Mouse (Mus musculus): Measurements from ENCODE around the gene Ythdf1.

DNA sequence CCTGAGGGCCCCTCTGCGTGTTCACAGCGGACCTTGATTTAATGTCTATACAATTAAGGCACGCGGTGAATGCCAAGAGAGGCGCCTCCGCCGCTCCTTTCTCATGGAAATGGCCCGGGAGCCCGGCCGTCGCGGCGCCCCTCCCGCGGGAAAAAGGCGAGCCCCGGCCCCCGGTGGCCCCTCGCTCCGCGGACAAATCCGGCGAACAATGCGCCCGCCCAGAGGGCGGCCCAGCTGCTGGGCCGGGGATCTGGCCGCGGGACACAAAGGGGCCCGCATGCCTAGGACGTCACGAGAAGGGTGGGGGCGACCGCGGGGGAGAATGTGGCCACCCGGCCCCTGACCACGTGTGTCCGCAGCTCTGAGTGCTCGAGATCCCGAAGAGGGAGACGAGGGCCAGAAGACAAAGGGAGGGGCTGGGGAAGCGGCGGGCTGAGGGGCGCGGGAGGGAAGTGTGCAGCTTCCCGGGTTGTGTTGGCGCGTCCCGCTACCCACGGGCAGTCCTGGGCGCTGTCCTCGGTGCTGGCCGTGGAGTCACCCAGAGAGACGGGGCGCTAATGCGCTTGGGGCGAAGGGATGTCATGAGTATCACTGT is 26.6 kb downstream of the Ythdf1 start:
- TF ChIP-seq CTCF (conservative IDR thresholded peaks at IDR 0.05; ENCODE audit: low read length) (no peak), POU5F1 (IDR thresholded peaks at IDR 0.05; ENCODE audit: borderline replicate concordance, low read length) (no peak)
